Mouse (Mus musculus): ENCODE results near the gene Hdac7. TPM values are rescaled to one million over a fixed set of nuclear protein-coding genes. Genes with fewer than 3 reads are reported as not detected.

The Hdac7 gene
- total RNA-seq, 2 experiments from 2014 or later = 12.6 to 29.2 TPM

- no peak for ATAC-seq (replicated peaks; ENCODE audit: poor library complexity)
Observed at GRCm38 (mm10) chr15:97795559-97796235, 48.6 kb downstream of the Hdac7 start.

GRCm38 (mm10) chr15:97794268-97794667 lies 50.0 kb downstream of the Hdac7 start:
- peak; percentile 24; the same call in 1 of the 2 replicates for ATAC-seq (replicated peaks; ENCODE audit: poor library complexity)

- no peak for ATAC-seq (replicated peaks; ENCODE audit: poor library complexity)
Observed at GRCm38 (mm10) chr15:97793386-97794153, 50.7 kb downstream of the Hdac7 start.

GRCm38 (mm10) chr15:97791126-97791700 lies 53.1 kb downstream of the Hdac7 start:
- no peak for ATAC-seq (replicated peaks; ENCODE audit: poor library complexity)

GRCm38 (mm10) chr15:97789761-97790505 lies 54.4 kb downstream of the Hdac7 start:
- ATAC-seq (replicated peaks; ENCODE audit: poor library complexity) = 0 out of 2 replicates have a peak, but pooled peaks have one; percentile 18

GRCm38 (mm10) chr15:97788821-97789220 lies 55.5 kb downstream of the Hdac7 start:
- ATAC-seq (replicated peaks; ENCODE audit: poor library complexity) = no peak

- peak; percentile 5 for ATAC-seq (replicated peaks; ENCODE audit: poor library complexity)
Observed at GRCm38 (mm10) chr15:97787799-97788667, 56.3 kb downstream of the Hdac7 start.

GRCm38 (mm10) chr15:97787148-97787798 lies 57.0 kb downstream of the Hdac7 start:
- no peak for ATAC-seq (replicated peaks; ENCODE audit: poor library complexity)

GRCm38 (mm10) chr15:97786412-97787112 lies 57.7 kb downstream of the Hdac7 start:
- peak; percentile 16 for ATAC-seq (replicated peaks; ENCODE audit: poor library complexity)

GRCm38 (mm10) chr15:97785731-97786411 lies 58.4 kb downstream of the Hdac7 start:
- ATAC-seq (replicated peaks; ENCODE audit: poor library complexity) = peak; percentile 49

GRCm38 (mm10) chr15:97784561-97785161 lies 59.6 kb downstream of the Hdac7 start:
- ATAC-seq (replicated peaks; ENCODE audit: poor library complexity) = no peak

- ATAC-seq (replicated peaks; ENCODE audit: poor library complexity) = peak; percentile 58
Observed at GRCm38 (mm10) chr15:97784092-97784559, 60.2 kb downstream of the Hdac7 start.

- ATAC-seq (replicated peaks; ENCODE audit: poor library complexity) = peak; percentile 45
Observed at GRCm38 (mm10) chr15:97782749-97783105, 61.6 kb downstream of the Hdac7 start.

- ATAC-seq (replicated peaks; ENCODE audit: poor library complexity) = no peak
Observed at GRCm38 (mm10) chr15:97781961-97782748, 62.1 kb downstream of the Hdac7 start.

- peak; percentile 21 for ATAC-seq (replicated peaks; ENCODE audit: poor library complexity)
Observed at GRCm38 (mm10) chr15:97780611-97781031, 63.7 kb downstream of the Hdac7 start.

GRCm38 (mm10) chr15:97779576-97779975 lies 64.7 kb downstream of the Hdac7 start:
- ATAC-seq (replicated peaks; ENCODE audit: poor library complexity) = no peak
